Mouse (Mus musculus) adrenal gland, postnatal 4 days (tissue): ENCODE data around the gene Atg10. TPM values are rescaled to one million over a fixed set of nuclear protein-coding genes. Genes with fewer than 3 reads are reported as not detected.
"Not testable (repeated sequence)": the region's sequence is repeated elsewhere in the genome, so short reads cannot be mapped to it uniquely, and the experiment has no call there.

ENCODE experiments used
- DNase-seq, 2 experiments: peaks; one replicate each; pipeline ENCODE4 v3.0.0; 2021 to 2022; ENCODE audit warnings: low spot score in 2 of 2, mixed read lengths in 2 of 2
- total RNA-seq, 2 experiments: library from RNA; stranded (reverse); gene quantifications; 2 replicates each; pipeline ENCODE4 v1.2.3; 2021

Atg10 gene
- total RNA-seq, 2 experiments from 2014 or later: 22.4 to 23.4 TPM

DNA sequence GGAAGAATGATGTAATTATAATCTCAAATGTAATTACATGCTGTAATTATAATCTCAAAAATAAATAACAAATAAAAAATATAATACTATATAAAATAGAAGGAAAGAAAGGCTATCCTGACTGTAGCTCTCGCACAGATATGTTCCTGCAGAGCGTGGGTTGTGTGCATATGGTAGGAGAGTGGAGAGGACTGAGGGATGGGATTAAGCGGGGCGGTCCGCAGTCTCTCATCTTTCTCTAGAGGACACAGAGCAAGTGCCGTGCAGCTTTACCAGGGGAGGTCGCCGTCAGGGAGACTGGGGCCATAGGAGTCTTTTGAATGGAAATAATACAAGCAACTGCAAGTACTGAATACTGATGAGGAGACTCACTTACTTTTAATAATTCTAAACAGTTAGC, 263.2 kb downstream of the Atg10 start:
- DNase-seq: no peak

DNA sequence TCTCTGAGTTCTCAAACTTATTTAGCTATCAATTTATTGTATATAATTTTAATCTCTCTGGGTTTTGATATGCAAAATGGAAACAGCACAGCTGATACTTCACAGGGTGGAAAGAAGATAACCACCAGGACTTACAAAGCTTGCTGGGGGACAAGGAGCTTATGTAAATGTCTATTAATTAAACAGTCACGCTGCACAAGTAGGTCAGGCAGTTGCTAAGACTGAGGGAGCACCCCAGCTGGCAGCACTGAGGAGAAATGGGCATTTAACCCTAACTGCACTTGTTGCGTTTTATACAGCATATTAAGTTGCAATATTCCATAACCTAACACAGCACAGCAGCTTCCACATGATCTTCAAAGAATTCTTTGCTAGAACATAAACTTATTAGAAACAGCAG, 264.9 kb downstream of the Atg10 start:
- no peak for DNase-seq

DNA sequence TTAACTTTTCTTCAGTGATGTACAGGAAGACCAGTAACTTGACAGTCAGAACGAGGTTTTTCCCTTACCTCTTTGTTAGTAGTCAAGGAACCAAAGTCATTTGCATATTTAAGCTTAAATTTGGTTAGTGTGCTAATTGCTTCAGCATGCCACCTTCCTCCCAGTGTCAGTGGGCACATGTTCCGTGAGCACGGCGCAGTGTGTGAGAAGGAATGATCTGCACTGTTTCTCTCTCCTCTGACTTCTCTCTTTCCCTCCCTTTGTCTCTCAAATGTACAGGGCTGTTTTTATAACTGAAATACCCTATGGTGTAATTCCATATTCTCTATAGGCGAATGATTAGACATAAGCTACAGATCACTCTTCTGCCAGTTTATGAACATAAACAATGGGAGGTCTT, 284.2 kb downstream of the Atg10 start:
- no peak for DNase-seq

DNA sequence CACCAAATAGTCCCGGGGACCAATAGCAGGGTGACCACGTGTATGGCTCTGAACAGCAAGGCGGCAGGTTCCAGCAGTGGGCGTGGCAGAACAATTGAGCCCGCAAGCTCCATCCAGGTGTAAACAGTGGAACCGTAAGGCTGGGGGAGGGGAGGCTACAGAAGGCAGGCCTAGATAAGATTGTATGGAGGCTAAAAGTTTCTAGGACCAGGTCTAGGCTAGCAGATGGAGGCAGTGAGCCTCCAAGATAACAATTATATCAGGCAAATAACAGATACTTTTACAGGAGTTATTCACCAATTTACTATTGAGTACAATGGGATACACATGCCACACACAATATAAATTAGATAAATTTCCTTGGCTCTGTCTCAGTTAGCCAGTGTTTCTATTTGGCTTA, 284.6 kb downstream of the Atg10 start:
- DNase-seq: no peak

DNA sequence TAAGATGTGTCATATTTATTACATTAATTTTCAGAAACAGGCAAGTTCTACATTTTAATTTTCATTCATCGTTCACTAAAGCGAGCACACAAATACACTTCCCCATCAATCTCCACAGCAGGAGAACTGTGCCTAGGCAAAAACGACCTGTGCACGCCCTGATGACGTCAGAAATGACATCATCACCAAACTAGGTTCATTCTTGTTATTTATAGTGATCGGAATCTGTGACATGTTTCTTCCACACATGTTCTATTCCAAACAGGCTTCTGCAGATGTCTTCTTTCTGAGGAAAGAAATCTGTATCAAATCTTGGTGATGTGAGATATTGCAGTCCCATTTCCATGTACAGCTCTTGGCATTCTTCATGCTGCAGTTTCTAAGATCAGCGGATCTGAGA, 287.9 kb downstream of the Atg10 start:
- DNase-seq: no peak

DNA sequence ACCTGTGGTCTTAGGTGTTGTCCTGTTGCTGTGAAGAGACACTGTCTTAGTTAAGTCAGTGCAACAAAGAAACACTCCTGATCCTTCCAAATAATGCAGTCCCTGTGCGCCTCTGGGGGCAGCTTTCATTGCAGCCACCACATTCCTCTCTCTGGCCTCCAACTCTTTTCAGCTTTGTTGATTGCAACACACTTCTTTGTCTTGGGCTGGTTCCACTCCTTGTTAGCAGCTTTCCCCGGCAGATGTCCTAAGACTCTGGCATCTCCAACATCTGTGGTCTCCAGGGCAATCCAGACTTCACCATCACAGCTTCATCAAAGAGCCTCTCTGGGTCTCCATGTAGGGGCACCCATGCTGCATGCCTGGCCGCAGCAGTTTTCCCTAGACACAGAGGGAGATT, 290.5 kb downstream of the Atg10 start:
- DNase-seq: no peak

DNA sequence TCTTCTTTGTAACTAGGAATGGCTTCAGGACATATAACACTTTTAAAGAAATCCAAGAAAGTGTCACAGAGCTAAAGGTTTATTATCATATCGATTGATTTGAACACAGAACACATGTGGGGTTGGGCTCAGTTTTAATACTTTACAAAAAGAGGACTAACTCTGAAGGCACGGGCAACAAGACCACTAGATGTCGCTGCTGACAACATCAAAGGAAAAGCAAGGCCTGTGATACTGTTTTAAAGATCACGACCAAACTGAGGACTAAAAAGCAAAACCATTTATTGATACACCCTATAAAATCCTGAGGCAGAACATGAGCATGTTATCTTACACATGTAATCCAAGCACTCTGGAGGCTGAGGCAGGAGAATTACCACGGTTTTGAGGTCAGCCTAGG, 293.9 kb downstream of the Atg10 start:
- peak; percentile 14 to 30 for DNase-seq

DNA sequence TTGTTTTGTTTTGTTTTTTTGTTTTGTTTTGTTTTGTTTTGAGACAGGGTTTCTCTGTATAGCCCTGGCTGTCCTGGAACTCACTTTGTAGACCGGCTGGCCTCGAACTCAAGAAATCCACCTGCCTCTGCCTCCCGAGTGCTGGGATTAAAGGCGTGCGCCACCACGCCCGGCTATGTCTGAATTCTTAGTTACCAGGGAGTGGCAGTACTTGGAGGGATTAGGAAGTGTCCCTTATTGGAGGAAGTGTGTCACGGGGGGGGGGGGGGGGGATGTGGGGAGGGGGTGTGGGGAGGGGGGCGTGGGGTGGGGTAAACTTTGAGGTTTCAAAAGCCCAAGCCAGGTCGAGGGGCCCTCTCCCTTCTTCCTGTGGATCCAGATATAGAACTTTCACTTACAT, 295.5 kb downstream of the Atg10 start:
- DNase-seq: not testable (repeated sequence)

DNA sequence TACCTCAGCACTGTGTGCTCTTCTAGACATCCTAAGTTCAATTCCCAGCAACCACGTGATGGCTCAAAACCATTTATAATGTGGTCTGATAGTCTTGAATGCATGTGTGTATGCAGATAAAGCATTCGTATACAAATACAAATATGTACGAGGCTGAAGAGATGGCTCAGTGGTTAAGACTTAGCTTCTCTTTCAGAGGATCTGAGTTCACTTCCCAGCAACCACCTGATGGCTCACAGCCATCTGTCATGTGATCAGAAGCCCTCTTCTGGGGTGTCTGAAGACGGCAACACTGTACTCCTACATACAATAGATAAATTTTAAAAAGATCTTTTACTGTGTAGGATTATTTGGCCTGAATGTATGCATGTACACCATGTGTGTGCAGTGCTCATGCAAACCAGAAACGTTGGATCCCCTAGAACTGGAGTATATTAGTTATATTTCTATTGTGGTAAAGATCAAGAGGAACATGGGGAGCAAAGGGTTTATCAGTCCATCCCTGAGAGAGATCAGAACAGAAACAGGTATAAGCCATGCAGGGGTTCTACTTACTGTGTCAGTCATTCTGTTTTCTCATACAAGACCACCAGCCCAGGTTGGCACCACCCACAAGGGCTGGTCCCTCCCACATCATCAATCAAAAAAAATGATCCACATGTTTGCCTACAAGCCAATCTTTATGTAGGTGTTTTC, 296.7 kb downstream of the Atg10 start:
- DNase-seq: no peak

DNA sequence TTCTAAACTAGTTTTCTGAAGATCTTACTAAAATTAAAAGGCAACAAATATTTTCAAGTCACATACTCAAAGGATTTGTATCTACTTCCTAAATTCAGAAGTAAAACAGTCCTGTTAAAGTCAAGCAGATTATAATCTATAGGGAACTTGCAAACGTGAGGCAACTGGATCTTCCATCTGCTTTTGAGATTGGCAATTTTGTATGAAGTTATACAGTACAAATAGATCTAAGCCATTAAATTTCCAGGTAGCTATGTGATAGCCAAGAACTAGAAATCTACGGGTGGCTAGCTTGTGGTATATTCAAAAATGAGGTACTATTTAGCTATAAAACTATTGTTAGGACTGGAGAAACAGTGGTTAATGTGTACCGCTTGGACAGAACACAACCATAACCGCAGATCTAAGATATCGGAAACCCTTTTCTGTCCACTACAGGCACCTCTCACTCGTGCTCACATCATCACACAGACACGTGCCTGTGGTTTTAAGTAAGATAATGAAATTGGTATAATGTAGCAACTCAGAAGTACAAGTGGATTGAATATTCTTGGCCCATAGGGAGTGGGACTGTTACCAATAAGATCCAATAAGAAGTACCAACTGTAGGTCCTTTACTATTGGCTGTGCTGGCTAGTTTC, 297.5 kb downstream of the Atg10 start:
- no peak for DNase-seq

DNA sequence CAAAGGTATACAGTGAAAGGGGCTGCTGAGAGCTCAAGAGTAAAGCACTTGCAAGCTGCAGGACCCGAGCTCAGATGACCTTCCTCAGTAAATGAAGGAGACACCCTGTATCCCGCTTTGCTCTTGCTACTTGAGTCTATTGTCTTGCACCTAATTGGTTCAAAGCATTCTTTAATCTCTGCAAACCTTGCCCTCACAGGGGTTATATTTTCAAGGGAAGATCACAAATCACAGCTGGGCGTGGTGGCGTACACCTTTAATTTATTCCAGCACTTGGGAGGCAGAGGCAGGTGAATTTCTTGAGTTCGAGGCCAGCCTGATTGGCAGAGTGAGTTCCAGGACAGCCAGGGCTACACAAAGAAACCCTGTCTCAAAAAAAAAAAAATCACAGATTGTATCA, 298.6 kb downstream of the Atg10 start:
- no peak for DNase-seq

DNA sequence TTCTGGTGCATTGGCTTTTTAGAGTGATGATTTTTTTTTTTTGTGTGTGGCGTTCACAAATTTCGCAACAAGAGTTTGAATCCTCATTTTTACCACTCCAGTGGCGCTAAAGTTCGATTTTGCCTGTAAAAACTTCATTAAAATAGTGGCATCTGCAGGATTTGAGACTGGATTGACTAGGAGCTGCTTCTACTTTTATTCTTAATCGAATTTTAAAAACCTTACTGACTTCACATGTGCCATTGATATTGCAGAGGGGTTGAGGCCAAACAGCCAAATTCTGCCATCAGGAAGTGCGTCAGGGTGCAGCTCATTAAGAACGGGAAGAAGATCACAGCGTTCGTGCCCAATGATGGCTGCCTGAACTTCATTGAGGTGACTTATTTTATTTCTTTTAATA, 299.7 kb downstream of the Atg10 start:
- DNase-seq: no peak

DNA sequence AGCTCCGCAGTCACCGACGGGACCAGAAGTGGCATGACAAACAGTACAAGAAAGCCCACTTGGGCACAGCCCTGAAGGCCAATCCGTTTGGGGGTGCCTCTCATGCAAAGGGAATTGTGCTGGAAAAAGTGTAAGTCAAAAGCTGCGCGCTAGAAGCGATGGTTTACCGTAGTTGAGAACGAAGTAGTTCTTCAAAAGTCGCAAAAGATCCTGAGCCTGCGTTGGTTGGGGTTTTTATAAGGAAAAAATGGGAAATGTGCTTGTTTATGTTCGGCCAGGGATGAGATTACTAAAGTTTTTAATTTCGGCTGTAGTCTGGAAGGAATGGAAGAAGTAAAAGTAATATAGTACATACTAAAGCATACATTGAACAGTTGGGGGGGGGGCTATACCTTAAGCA, 300.2 kb downstream of the Atg10 start:
- not testable (repeated sequence) for DNase-seq

DNA sequence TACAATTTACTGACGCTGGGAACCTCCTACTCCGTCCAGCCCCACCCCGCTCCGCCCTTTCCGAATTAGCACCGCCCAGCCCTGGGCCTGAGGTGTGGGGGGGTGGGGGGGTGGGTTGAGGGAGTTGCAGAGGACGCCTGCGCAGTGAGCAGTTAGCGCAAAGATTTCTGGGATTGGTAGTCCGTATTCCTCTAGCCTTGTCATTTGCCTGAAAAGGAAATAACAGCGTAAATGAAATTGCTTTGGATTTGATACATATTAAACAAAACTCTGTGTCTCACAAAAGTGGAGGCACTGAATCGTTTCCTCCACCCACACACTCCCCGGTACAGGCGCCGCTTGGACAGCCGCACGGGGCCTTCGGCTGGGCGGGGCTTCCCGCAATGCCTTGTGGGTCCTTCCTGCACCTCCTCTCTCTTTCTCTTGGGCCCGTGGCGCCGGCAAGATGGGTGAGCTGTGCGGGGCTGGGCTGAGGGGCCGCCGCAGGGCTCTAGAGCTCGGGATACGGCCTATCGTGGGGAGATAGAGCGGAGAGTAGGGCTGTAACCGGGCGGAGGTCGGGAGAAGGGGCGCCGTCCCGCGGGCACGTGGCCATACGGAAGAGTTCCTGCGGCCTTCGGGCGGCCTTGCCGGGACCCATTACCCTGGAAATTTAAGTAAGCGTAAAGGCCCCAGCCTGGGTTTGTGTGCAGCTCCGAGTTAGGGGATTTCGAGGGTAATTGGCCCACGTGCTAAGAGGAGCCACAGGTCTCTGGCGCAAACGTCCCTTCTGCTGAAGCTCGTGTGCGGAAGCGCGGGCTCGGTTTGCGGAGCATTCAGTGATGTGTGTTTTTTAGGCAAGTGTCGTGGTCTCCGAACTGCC, 300.8 kb downstream of the Atg10 start, which contains the start of gene Rps23:
Gene Rps23, plus strand, starts transcription at position 208 of the 862 bp plus-strand sequence.
- DNase-seq: peak; percentile 81 to 83

DNA sequence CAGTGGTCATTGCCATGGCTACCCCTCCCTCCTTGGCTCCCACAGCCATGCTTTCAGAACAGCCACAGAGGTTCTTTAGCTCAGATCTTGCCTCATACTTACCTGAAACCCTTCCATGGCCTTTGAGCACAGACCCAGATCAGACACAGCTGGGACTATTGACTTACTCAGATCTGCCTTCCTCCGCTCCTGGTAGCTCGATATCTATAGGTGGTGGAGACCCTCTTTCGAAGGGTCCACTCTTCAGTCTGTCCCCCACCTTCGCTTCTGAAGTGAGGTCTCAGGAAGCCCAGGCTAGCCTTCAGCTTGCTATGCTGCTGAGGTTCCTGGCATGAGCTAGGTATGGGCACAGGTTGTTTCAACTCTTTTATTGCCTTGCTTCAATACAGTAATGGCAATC, 309.0 kb downstream of the Atg10 start:
- no peak for DNase-seq

DNA sequence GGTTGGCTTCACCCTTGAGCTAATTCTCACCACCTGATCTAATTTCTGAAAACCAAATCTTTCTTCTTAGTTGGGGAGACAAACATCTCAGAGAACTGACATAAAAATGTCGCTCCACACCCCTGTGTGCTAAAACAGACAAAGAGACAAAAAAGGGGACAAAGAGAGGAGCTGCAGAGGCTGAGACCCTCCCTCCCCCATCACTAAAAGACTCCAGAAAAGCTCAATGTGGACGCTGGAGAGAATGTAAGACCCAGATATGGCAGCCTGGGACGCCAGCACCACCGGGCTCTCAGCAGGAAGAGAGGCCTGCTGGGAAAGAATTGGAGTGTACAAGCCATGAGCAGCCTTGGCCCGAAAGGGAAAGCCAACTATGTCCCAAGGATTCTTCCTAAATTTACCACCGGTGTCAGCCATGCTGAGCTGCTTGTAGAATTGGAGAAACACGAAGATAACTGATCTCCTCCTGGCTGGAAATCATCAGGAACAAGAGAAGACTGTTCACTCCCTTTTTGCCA, 310.0 kb downstream of the Atg10 start:
- DNase-seq: no peak

DNA sequence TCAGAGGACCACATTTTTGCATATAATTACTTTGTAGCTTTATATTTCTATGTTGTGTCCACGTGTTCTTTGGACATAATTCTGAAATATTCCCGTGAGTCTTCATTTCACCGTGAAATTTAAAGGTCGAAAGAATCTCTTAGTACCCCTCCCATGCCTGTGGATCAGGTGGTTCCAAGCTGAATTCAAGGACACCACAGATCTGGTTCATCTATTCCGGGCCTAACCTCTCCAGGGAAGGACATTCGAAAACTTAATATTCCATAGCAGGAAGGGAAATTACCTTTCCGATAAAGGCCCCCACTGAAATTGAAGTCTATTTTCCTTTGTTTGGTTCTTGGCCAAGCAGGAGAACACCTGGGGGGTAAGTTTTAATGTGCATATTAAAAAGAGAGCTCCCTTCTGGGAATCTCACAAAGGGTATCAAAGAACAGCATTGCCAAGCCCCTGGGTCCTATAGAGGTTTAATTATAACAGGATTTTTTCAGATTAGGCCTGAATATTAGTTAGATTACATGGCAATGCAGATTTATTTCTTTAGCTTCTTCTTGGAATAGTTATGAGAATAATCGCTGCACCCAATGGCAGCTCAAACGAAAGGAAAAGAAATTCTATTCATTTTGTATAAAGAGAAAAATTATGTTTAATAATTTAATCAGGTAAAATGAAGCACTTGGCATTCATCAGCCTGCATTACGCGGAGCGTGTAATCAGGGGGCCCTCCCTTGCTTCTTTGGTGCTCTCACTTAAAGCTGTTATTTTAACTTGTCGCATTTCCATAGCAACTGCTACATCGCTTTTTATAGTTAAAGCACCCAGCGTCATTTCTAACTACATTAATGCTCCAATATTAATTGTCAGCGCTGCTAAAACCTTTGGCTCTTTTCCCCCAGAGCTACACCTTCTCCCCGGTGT, 310.8 kb downstream of the Atg10 start:
- DNase-seq: no peak

DNA sequence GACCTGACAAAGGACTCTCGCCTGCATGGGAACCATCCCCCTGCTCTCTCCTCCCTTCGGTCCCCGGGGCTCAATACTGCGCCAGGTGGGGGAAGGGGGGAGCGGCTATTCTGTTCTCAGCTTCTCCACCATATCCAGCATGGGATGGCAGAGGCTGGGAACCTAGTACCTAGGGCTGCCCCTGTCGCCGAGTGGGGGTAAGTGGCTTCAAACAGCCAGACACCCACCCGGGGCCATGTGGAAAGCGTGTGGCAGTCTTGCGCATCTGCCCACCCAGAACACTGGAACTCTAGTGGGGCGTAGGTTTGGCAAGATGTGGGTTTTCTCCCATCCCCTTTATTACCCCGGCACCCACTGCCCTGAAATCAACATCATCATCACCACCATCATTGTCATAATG, 316.4 kb downstream of the Atg10 start:
- DNase-seq: no peak

DNA sequence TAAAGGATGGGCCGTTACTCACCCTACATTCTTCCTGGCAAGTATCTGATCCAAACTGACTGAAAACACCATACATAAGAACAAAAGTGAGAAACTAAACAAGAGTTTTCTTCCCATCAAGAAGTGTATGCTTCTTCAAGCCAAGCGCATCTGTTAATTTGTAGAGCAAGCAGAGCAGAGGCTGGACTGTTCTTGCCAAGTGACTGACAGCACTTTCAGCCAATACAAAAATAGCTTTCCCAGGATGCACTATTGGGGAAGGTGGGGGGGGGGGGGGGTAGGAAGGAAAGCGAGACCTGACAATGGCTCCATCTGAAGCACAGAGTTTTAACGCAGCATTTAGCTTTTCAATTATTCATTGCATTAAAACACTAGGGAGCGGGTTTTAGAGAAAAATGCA, 318.6 kb downstream of the Atg10 start, which contains the start of gene Atp6ap1l:
Gene Atp6ap1l, minus strand, starts transcription at position 180 of the 400 bp plus-strand sequence.
- no peak for DNase-seq

DNA sequence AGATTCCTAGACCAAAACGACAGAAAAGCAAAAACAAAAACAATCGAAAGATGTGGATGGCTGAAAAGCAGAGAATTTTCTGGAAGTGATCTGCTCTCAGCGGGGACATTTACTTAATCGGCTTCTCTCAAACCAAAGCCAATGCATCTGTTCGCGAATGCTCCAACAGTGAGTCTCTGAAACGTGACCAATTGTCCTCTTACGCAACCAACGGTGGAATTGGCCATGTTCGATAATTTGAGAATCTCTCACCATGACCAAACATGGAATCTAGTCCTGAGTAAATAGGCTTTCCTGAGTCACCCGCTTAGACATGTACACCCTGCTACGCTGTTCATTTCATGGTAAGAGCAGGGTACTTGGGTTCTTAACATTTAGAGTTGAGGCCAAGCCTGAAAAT, 326.9 kb downstream of the Atg10 start:
- DNase-seq: no peak

DNA sequence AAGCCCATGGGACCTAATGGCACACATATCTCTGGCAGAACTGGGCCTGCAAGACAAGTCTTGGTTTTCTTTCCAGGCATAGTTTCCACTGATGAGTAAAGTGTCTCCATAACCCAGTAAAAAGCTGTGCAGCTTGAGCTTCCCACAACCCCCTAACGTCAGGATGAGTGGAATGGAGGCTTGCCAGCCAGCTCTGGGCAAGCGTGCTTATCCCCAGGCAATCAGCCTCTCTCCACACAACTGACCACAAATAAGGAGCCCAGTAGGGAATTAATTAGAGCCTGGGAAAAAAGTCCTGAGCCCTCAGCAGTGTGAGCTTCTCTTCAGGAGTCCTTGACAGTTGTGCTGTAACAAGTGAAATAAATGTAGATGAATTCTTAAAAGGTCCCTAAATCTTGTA, 327.7 kb downstream of the Atg10 start:
- DNase-seq: no peak
